Mouse (Mus musculus) right cerebral cortex, postnatal 36 days (tissue): Measurements from ENCODE around the gene Ndufc2.
A peak's percentile ranks its signal among the peaks of the same experiment; 100 is the strongest.

Experiments
- DNase-seq, 2 experiments: peaks; one replicate each; pipeline ENCODE4 v3.0.0; 2022; ENCODE audit warnings: low spot score in 2 of 2, mixed read lengths in 1 of 2

Ndufc2 gene

GRCm38 (mm10) chr7:97386806-97387370 lies 12.9 kb upstream of the Ndufc2 start:
- DNase-seq = peak; percentile 70 to 84

DNA sequence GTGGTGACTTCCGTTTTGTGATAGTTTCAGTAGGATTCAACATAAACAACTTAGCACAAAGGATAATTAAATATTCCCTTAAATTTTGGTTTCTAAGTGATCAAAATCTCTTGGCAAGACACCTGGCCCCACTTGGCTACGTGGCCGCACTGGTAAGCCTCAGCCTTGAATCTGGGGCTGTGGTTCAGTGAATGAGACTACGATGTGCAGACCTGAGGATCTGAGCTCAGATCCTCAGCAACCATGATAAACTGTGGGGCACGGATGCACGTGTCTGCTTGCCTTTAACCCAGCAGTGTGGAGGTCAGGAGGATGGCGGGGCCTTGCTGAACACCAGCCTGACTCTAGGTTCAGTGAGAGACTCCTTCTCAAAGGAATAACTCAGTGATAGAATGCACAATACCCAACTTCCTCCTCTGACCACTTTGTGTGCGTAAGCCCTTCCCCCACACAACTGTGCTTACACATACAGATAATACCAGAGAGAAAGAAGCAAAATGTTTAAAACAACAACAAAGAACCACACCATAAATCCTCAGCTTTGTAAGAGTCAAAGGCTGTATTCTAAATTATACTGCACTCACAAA lies 12.1 kb upstream of the Ndufc2 start:
- no peak for DNase-seq

DNA sequence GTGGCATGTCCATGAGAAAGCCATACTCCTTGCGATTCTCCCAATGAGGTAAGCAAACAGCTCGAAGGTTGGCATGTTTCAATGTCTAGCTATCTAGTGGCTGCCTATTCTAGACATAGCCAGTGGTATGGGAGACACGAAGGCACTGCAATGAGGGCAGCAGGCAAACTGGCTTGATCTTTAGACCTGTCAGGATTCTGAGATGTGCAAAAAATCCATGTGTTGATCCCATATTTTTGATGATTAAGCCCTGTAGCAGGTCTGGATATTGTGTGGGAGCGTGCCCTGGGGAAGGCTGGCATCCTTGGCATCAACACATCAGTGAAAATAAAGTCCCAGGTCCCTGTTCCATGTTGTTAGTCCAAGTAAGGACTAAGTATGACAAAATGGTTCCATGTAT lies 11.3 kb upstream of the Ndufc2 start:
- no peak for DNase-seq

DNA sequence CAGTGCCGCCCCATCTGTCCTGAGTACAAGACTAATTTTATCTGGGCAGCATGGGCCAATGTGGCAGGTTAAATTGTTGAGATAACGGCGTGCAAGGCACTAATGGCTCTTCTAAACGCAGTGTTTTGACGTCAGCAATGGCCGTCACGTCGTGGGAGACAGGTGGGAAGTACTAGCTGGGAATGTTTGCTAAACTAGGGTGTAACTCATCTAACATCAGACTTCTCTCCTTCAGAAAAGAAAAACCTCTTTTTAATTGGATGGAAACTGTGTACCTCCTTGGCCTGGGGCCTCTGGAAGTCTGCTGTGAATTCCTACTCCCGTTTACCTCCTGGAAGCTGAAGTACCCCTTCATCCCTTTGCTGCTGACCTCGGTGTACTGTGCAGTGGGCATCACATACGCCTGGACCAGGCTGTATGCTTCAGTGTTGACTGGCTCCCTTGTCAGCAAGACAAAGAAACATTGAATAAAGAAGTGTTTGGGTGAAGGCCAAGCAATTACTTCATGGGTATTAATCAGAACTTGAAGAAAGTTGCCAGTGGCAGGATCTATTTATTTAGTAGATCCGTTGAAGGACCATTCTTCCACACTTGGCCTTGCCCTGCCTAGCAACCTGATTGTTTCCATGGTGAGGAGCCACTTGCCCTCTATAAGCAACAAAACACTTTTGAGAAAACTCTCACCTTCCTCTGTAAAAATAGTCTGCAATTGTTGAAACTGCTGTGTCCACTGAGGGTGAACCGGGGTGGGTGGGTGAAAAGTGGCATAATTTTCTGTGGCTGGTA lies 8.3 kb upstream of the Ndufc2 start:
- DNase-seq = no peak

GRCm38 (mm10) chr7:97392079-97392445 lies 7.7 kb upstream of the Ndufc2 start:
- no peak for DNase-seq

- no peak for DNase-seq
Measured at GRCm38 (mm10) chr7:97394375-97394774, 5.4 kb upstream of the Ndufc2 start.

- no peak for DNase-seq
Measured at GRCm38 (mm10) chr7:97398943-97399342, 860 bp upstream of the Ndufc2 start.

DNA sequence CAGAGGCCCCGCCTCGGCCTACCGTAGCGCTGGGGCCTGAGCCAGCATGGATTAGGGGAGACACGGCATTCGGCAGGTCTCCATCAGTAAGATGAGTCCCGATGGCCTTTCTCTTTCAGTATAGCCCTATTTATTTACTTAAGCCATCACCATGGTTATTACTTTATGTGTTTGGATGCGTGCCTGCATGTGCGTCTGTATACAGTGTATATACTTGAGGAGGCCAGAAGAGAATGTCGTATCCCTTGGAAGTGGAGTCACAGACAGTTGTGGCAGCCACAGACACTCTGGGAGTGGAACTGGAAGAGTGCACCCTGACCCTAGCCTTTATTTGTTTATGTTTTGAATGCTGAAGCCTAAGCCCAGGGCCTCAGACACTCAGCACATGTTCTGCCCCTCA lies 7.3 kb downstream of the Ndufc2 start:
- no peak for DNase-seq

- DNase-seq = no peak
Measured at GRCm38 (mm10) chr7:97411106-97411505, 11.3 kb downstream of the Ndufc2 start.

DNA sequence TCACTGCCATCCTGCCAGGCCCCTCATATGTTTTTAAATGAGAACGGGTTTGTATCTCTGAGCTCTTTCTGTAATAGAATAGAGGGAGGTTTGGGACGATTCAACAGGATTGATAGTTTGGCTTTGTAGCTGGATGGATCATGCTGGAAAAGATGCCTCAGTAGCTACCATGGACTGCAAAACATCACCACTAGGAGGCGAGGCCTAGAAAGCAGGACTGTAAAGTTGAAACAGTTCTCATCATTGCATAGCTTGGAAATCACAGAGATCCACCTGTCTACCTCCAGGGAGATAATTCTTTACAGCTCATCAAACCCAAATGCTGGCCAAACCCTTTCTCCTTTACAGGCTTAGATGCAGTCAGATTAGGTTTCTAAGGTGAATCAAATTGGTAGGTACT lies 11.8 kb downstream of the Ndufc2 start:
- DNase-seq = no peak

DNA sequence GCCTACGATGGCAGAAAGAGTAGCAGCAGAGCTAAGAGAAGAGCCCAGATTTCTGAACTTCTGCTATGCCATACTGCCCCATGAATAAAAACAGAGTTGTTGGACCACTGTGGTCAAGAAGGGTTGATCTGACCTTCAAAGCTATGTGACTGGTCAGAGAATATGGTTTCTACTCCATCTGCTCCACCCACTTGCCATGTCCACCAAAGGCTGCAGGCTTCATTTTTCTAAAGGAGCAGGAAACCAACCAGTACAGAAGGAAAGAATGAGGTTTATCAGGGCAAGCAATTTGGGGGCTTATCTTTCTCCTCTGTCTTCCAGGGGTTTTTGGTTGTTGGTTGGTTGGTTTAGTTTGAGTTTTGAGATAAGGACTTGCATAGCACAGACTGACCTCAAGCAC lies 14.2 kb downstream of the Ndufc2 start:
- no peak for DNase-seq

DNA sequence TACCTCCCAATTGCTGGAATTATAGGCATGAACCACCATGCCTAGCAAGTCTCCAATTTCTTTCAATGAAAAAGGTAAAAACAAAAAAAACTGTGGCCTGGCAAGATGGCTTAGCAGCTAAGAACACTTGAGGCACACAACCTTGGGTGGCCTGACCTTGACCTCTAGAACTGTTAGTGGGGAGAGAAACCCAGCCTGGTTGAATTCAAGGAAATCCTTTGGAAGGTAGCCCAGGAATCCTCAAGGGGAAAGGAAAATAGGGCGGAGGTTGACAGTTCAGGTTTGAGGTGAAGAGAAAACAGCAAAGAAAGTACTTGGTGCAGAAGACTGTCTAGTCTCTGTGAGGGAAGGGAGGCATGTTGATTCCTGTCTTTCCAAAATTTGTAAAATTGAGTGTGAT lies 14.6 kb downstream of the Ndufc2 start:
- DNase-seq = no peak

GRCm38 (mm10) chr7:97414915-97415687 lies 15.3 kb downstream of the Ndufc2 start:
- DNase-seq = no peak

DNA sequence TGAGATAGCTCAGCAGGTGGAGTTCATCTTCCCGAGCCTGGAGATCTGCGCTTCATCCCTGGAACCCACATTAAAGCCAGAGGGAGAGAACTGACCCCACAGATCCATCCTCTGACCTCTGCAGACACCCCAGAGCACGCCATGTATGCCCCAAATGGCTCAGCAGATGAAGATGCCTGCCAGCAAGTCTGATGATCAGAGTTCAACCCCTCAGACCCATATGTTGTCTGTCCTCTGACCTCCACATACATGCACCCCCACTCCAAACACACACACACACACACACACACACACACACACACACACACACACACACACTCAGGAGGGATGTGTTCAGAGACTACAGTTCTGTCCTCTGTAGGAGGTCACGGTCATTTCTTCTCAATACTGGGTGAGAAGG lies 16.7 kb downstream of the Ndufc2 start:
- DNase-seq = no peak

DNA sequence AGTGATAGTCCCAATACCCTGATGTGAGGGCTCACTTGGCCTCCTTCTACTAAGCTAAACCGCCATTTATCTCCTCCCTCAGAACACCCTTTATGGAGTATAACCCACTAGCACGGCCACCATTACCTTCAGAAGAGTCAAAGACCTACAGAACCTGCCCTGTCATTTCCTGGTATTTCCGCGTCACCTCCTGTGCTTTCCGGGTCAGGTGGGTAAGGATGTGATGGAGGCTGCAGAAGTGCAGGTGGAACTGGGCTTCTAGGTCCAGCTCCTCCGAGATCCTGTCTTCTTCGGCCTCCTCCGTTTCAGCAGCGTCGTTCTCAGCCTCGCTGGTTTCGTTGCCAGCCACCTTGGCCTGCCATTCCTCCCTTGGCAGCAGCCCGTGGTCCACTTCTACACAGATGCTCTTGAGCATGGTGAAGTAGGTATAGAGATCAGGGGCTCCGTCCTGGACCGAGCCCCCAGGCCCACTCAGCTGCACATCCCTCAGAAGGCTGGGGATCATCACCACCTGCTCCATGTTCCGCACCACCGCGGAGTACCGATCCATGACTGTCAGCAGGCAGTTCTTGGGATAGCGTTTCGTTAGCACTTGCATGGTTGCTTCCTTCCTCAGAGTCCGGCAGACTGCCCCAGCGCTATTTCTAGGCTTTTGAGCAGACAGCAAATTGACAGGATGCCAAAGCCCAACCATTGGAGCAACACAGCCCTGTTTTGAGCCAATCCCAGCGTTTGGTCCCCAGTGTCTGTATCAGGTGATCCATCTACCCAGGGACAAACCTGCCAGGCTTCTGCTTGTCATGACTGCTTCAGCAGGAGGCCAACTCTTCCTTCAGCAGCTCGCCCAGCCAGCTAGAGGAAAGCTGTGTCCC lies 17.3 kb downstream of the Ndufc2 start, which contains the start of gene Thrsp:
Thrsp (minus strand) TSS at position 825 of the 872 bp plus-strand sequence.
- DNase-seq = peak; percentile 61 to 77

DNA sequence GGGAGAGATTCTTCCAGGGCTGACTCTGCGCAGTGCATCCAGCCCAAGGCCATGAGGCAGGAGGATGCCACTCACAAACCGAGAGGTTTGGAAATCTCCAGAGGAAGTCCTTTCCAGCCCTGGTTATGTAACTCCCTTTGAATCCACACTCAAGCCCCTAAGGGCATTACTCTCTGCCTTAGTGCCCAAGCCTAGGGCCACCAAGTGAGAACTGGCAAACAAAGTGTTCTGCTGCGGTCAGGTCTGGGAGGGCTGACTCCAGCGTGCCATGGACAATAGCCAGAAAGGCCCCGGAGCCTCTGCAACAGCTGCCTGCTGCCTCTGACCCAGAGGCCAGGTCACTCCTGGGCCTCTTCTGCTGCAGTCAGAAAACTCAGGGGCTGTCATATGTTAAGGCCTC lies 18.9 kb downstream of the Ndufc2 start:
- no peak for DNase-seq

DNA sequence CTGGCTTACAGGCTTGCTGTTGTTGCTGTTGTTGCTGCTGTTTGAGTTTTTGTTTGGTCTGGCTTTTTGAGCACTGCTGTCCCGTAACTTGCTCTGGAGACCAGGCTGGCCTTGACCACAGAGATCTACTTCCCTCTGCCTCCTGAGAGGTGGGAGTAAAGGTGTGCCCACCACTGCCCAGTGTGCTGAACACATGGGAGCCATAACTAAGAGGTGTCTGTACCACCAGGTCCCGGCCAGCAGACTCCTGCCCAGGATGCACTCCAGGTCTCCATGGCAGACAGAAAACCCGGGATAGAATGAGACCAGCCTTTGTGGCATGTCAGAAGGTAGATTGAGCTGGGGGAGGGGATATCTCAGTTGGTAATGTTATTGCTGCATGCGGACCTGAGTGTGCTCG lies 19.4 kb downstream of the Ndufc2 start:
- no peak for DNase-seq

DNA sequence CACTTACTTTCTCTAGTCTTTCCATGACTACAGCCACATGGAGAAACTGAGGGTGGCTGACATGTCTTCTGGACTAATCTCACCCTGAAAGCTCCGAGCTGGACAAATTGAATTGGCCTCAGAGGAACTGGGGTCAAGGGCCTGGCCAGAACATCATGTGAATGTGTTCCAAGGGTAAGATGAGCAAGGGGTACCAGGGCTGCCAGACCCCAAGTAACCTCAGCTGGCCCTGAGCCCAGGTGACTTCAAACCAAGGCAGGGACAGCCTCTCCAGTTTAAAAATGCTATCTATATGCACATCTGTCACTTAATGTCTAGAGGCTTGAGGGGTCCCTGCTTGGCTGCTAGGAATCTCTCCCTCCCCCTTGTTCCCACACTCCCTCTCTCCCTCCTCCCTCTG lies 20.6 kb downstream of the Ndufc2 start:
- DNase-seq = no peak

- no peak for DNase-seq
Measured at GRCm38 (mm10) chr7:97420958-97421651, 21.3 kb downstream of the Ndufc2 start.

- DNase-seq = no peak
Measured at GRCm38 (mm10) chr7:97423754-97424153, 24.0 kb downstream of the Ndufc2 start.
